Mouse (Mus musculus) intestine, postnatal 0 days (tissue): Measurements from ENCODE around the gene Mydgf. TPM values are rescaled to one million over a fixed set of nuclear protein-coding genes. Genes with fewer than 3 reads are reported as not detected.

Experiments used
- ATAC-seq: fragments of 200-750 bp; cut with Nextera tagmentation; 2 replicates; pipeline ENCODE4 v1.8.0; 2017; ENCODE audit warnings: mild to moderate bottlenecking, moderate TSS enrichment, moderate library complexity
- H3K27ac ChIP-seq: fragments of 300-500 bp; sonication (generic); 2 replicates; pipeline ENCODE4 v1.5.1; 2014; ENCODE audit warnings: mild to moderate bottlenecking, low read depth, low read length, moderate library complexity
- H3K27me3 ChIP-seq: fragments of 300-500 bp; sonication (generic); replicated peaks from 2 replicates; pipeline ENCODE4 v1.6.1; 2014; ENCODE audit warnings: low read length, mixed read lengths; ENCODE audit not compliant: control insufficient read depth, insufficient read depth
- H3K36me3 ChIP-seq: fragments of 300-500 bp; sonication (generic); 2 replicates; pipeline ENCODE4 v1.6.1; 2014; ENCODE audit warnings: mild to moderate bottlenecking, moderate library complexity; ENCODE audit not compliant: control insufficient read depth, insufficient read depth
- H3K4me1 ChIP-seq: fragments of 300-500 bp; sonication (generic); replicated peaks from 2 replicates; pipeline ENCODE4 v1.6.1; 2014; ENCODE audit warnings: antibody characterized with exemption, low read length, mixed read lengths; ENCODE audit not compliant: control insufficient read depth, insufficient read depth
- H3K4me2 ChIP-seq: fragments of 300-500 bp; sonication (generic); replicated peaks from 2 replicates; pipeline ENCODE4 v1.6.1; 2014; ENCODE audit warnings: low read depth, mild to moderate bottlenecking, moderate library complexity
- H3K4me3 ChIP-seq: fragments of 300-500 bp; sonication (generic); 2 replicates; pipeline ENCODE4 v1.5.1; 2014; ENCODE audit warnings: low read depth, low read length
- H3K9ac ChIP-seq: fragments of 300-500 bp; sonication (generic); 2 replicates; pipeline ENCODE4 v1.6.1; 2014; ENCODE audit warnings: mild to moderate bottlenecking, low read depth, low read length
- H3K9me3 ChIP-seq: fragments of 300-500 bp; sonication (generic); 2 replicates; pipeline ENCODE4 v1.6.1; 2016; ENCODE audit warnings: mixed run types; ENCODE audit not compliant: control insufficient read depth
- CTCF ChIP-seq: sonication (generic); IDR thresholded peaks from 2 replicates; pipeline ENCODE4 v1.5.1; 2016; ENCODE audit warnings: low read depth, mild to moderate bottlenecking, control low read depth, antibody characterized with exemption, moderate library complexity
- WGBS: fragments of 180-500 bp; shearing (Covaris S2); extraction: QIAGEN DNeasy Blood & Tissue Kit; methylation state at CpG from one replicate; pipeline ENCODE4 v1.1.7; 2014; 5-methylcytosine and 5-hydroxymethylcytosine counted together
- microRNA-seq: library from miRNA; unstranded; fragments of <30 nt; microRNA quantifications from one replicate; pipeline ENCODE4, GENCODE M21; 2016
- polyA plus RNA-seq: library from polyadenylated mRNA; unstranded; fragments of >200 nt; fragmentation: Nextera tagmentation; extraction: Ambion mirVana; gene quantifications from 2 replicates; pipeline ENCODE4 v1.2.1, GENCODE M21; 2015

Mydgf gene
- polyA plus RNA-seq, 1 experiment from 2014 or later = 90.5 TPM

DNA sequence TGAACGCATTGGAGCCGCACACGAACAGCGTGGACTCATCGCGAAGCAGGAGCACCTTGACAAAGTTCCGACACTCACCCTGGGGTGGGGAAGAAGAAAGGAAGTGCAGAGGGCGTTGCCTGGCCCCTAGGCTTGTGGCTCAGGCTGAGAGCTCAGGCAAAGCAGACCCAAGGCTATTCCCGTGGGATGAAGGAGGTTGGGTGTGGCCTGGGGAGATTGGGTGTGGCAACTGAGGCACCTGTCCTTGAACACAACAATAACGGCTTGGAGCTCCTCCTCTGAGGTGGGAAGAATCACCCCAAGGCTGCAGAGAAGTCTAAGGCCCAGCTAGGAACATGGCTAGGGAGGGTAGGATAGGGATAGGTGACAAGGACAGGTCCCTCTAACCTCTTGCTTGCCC is 52.6 kb downstream of the Mydgf start:
- no peak for ATAC-seq
- Histone ChIP-seq H3K36me3 (peaks cover 12% of the 10 kb centered on the region), H3K27me3 (no peaks in the 10 kb centered on the region), H3K27ac (no peak overlapping the region), H3K4me3 (no peak overlapping the region), H3K4me1 (peaks cover 10% of the 10 kb centered on the region; the same call in 1 of the 2 replicates), H3K9me3 (no peaks in the 10 kb centered on the region), H3K9ac (no peak overlapping the region), H3K4me2 (no peak overlapping the region)
- no peak for TF ChIP-seq CTCF
- 84% methylated on average over 10 of the region's 10 CpGs for WGBS

DNA sequence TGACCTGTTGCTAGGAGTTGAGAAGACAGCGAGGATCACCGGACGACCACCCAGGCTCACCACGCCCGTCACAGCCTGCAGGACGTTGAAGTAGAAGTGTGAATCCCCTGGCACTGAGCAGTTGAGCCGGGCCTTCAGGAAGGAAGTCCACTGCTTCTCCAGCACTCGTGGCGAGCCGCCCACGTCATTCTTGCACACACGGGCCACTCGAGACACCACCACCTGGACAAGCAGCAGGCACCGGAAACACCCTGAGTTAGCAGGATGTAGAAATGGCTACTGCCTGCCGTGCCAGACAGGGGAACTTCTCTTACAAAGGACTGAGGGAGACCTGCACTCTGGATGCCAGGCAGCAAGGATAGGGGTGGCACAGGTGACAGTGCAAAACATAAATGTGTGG is 55.5 kb downstream of the Mydgf start:
- no peak for ATAC-seq
- H3K9me3 ChIP-seq = no peaks in the 10 kb centered on the region
- WGBS = 75% methylated on average over 15 of the region's 15 CpGs
- no peak for TF ChIP-seq CTCF
- H3K27me3 ChIP-seq = peaks cover 12% of the 10 kb centered on the region
- no peak overlapping the region for H3K27ac ChIP-seq
- peaks cover 3% of the 10 kb centered on the region for H3K4me1 ChIP-seq
- H3K9ac ChIP-seq = no peak overlapping the region
- H3K36me3 ChIP-seq = peaks cover 14% of the 10 kb centered on the region
- H3K4me3 ChIP-seq = no peak overlapping the region
- H3K4me2 ChIP-seq = no peak overlapping the region

DNA sequence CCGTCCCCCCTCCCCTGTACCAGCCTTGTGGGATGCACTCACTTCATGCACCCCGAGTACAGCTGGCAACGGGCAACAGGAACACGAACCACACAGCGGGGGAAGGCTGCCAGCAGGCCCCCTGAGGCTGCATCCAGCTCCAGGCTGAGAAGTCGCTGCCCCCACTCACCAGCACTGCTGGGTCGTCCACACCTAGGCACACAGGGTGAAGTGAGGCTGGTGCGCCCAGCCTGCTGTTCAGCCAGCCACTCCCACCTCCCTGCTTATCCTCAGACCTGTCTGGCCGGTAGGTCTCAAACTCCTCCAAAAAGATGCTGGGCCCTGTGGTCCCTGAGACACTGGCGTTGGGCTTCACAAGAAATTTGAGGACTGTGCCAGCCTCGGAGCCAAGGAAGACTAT is 57.5 kb downstream of the Mydgf start:
- H3K9me3 ChIP-seq = peaks cover 9% of the 10 kb centered on the region
- peaks cover 31% of the 10 kb centered on the region for H3K27me3 ChIP-seq
- no peak for ATAC-seq
- H3K4me3 ChIP-seq = no peak overlapping the region
- H3K9ac ChIP-seq = no peak overlapping the region
- H3K4me2 ChIP-seq = no peak overlapping the region
- no peaks in the 10 kb centered on the region; the same call in 1 of the 2 replicates for H3K4me1 ChIP-seq
- H3K27ac ChIP-seq = no peak overlapping the region
- peaks cover 17% of the 10 kb centered on the region for H3K36me3 ChIP-seq
- 74% methylated on average over 11 of the region's 11 CpGs for WGBS
- TF ChIP-seq CTCF = no peak

Small RNA genes within 50 kb of the gene (microRNA-seq; reads per million reads assigned to microRNA genes)
- gene Gm44397 = not detected

Other genes starting within 250 kb of the Mydgf start
- gene Zfp119b, start 234.4 kb downstream of the Mydgf start, polyA plus RNA-seq = 3.4 and 3.7 TPM in 2 replicates
- gene Ebi3, start 231.3 kb downstream of the Mydgf start, polyA plus RNA-seq = 1.5 and 1.6 TPM in 2 replicates
- gene Yju2, start 224.8 kb downstream of the Mydgf start, polyA plus RNA-seq = 10.2 and 10.9 TPM in 2 replicates
- 2.7 and 2.9 TPM in 2 replicates for gene Shd, start 213.5 kb downstream of the Mydgf start, polyA plus RNA-seq
- 3.6 and 4.2 TPM in 2 replicates for gene Fsd1, start 197.4 kb downstream of the Mydgf start, polyA plus RNA-seq
- 82.8 and 84.5 TPM in 2 replicates for gene Stap2, start 178.3 kb downstream of the Mydgf start, polyA plus RNA-seq
- 41.4 and 43.0 TPM in 2 replicates for gene Mpnd, start 178.2 kb downstream of the Mydgf start, polyA plus RNA-seq
- 92.3 and 97.0 TPM in 2 replicates for gene Sh3gl1, start 147.3 kb downstream of the Mydgf start, polyA plus RNA-seq
- 4.8 and 5.2 TPM in 2 replicates for gene Chaf1a, start 143.5 kb downstream of the Mydgf start, polyA plus RNA-seq
- 42.5 and 47.7 TPM in 2 replicates for gene Ubxn6, start 108.9 kb downstream of the Mydgf start, polyA plus RNA-seq
- gene Hdgfl2, start 104.3 kb downstream of the Mydgf start, polyA plus RNA-seq = 25.9 and 33.6 TPM in 2 replicates
- gene Plin4, start 74.1 kb downstream of the Mydgf start, polyA plus RNA-seq = 0.30 and 0.31 TPM in 2 replicates
- 0.10 TPM in 1 of 2 replicates, not detected in the other for gene Plin5, start 66.3 kb downstream of the Mydgf start, polyA plus RNA-seq
- gene Lrg1, start 61.9 kb downstream of the Mydgf start, polyA plus RNA-seq = 3.6 and 3.9 TPM in 2 replicates
- gene Sema6b, start 43.6 kb downstream of the Mydgf start, polyA plus RNA-seq = 0.94 and 1.1 TPM in 2 replicates
- 4.6 and 5.1 TPM in 2 replicates for gene Tnfaip8l1, start 21.4 kb downstream of the Mydgf start, polyA plus RNA-seq
- 10.6 and 12.0 TPM in 2 replicates for gene Dpp9, start 35.0 kb upstream of the Mydgf start, polyA plus RNA-seq
- gene Fem1a, start 72.9 kb upstream of the Mydgf start, polyA plus RNA-seq = 7.0 and 8.0 TPM in 2 replicates
- gene Ticam1, start 92.9 kb upstream of the Mydgf start, polyA plus RNA-seq = 15.8 and 16.0 TPM in 2 replicates
- gene Plin3, start 109.0 kb upstream of the Mydgf start, polyA plus RNA-seq = 521 and 545 TPM in 2 replicates
- gene Arrdc5, start 116.4 kb upstream of the Mydgf start, polyA plus RNA-seq = not detected in 2 replicates
- gene Uhrf1, start 119.4 kb upstream of the Mydgf start, polyA plus RNA-seq = 22.5 and 23.5 TPM in 2 replicates
- gene Kdm4b, start 142.1 kb upstream of the Mydgf start, polyA plus RNA-seq = 8.1 TPM in 2 replicates